Mouse (Mus musculus): ENCODE data around the gene Unc13d.

DNA sequence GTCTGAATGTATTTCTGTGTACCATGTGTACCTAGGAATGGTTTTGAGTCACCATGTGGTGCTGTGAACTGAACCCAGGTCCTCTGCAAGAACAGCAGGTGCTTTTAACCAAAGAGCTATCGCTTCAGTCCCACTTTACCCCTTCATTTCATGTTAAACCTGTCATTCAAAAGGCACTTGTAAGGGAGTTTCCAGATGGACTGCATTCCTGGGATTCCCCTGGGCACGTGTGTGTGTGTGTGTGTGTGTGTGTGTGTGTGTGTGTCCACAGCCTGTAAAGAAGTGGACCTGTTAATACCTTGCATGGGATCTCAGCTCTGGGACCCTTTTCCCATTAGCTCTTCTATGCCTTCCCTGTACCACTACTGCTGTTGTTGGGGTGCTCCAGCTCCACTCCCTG is 28.2 kb downstream of the Unc13d start:
- TF ChIP-seq POLR2A (IDR thresholded peaks at IDR 0.05; ENCODE audit: extremely low read depth, insufficient read depth, low read length) (no peak), CTCF (IDR thresholded peaks at IDR 0.05; ENCODE audit: extremely low read depth, insufficient read depth, low read length) (no peak)

All from cortical plate, adult 2 months (tissue).